Mouse (Mus musculus) urinary bladder, adult 2 months (tissue): ENCODE results near the gene Kcnh4. TPM values are rescaled to one million over a fixed set of nuclear protein-coding genes. Genes with fewer than 3 reads are reported as not detected.
A peak's percentile ranks its signal among the peaks of the same experiment; 100 is the strongest.

ENCODE experiments used
- DNase-seq: peaks from one replicate; pipeline ENCODE4 v3.0.0; 2022; ENCODE audit warnings: low spot score
- polyA plus RNA-seq: library from polyadenylated mRNA; depleted of rRNA; stranded (reverse); fragments of >200 nt; gene quantifications from 2 replicates; pipeline ENCODE4 v1.2.3, GENCODE M21; 2012; rRNA removed

Gene Kcnh4
- polyA plus RNA-seq, 1 experiment: 0.01 TPM

DNA sequence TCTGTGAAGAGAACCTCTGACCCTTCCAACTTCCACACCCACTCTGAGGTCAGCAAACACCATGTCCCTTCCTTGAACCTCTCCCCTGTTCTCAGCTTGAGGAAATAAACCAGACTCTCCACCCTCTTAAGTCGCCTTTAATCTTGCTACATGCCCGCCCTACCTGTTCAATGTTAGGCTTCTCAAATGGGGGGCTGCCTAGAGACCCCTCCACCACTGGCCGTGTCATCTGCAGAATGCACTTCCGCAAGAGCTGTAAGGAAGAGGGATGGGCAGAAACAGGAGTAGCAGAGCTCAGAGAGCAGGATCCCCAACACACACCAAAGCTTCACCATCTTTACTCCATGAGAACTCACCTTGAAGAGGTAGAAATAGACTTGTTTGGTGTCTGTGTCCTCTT is 48.8 kb downstream of the Kcnh4 start:
- DNase-seq: no peak

DNA sequence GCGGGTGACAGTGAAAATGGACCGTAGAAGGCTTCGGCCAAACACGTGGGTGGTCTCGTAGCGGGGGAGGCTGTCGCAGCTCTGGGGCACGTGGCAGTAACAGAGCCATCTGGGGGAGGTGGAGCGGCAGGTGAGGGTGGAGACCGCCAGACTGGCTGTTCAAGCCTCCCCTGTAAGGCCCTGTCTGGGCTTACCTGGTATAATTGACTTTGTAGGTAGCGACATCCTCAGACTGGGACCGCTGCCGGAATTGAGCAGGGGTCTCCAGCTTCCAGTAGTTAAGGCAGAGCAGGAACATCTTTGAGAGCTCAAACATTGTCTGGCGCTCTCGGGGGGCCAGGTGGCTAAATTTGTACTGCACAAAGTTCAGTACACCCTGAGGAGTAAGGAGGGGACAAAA is 49.2 kb downstream of the Kcnh4 start:
- DNase-seq: no peak

DNA sequence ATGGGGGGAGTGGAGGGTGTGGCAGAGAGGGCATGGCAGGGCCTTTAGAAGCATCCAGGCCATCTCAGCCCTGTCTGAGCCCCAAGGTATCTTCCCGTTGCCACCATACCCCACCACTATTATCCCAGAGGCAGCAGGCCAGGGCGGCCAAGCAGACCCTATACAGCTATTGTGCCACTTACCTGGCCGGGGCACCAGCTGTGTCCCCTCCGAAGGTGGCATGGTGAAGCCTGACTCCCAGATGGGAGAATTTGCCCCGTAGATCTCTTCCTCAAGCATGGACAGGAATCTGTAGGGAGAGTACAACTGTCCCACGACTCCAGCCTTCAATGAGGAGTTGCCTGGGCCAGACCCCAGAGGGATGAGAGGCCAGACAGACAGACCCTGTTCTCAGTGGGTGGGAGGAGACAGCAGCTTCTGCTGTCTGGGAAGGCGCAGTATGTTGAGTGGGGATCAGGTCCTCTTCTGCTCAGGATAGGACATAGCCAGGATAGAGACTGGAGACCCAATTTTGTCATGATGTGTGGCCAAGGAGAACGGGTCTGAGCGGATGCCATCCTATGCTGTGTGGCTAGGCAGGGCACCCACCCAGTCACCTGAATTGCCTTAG is 50.4 kb downstream of the Kcnh4 start:
- no peak for DNase-seq

DNA sequence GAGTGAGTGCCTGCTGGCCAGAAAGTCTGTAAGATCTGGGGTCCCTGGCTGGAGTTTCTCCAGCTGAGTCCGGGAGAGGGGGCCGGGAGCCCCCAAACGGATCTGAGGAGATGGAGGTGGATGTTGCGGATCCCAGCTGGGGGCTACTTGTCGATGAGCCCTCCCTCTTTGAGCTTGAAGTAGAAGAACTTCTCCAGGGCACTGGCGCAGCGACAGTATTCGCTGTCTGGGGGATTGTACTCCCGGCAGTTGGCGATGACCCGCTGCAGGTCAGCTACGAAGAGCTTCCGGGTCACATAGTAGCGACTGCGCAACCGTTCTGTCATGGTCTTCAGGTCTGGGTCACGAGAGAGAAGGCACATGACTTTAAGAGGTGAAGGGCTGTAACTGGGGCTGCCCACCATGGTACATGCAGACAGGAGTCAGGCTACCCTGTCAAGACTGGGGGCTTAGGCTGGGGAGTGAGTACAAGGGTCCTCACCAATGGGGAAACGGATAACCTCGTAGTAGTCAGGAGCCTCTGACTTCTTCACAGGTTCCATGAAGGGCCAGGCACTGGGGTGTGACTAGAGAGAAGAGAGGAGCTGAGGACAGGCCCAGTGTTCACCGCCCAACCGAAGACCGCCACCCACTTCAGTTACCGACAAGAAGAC is 54.5 kb downstream of the Kcnh4 start:
- no peak for DNase-seq

DNA sequence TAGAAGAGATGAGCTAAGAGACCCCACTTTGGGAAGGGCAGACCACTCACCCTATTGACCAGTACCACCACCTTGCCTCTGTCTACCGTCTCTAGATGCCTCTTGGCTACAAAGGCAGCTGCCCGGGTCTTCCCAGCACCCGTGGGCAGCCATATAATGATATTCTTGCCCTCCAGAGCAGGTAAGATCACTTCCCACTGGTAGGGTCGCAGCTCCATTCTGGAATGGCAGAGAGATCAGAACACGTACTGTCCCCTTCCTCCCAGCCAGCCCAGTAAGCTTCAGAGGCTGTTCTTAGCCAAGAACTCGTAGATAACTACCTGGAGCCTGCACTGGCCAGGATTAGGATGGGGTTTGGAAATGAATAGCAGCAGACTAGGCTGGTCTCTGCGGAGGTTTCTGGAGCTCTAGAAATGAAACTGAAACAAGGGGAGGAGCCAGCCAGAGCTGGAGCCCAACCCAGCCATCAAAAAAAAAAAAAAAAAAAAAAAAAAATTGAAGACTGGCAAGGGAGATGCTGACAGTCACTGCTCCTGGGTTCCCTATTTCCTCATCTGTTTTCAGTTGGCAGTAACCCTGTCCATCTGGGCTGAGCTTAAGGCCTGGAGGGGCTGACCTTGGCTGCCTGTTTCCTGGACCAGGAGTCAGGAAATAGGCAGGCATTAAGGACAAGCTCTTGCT is 55.8 kb downstream of the Kcnh4 start, which contains the start of gene Dhx58:
Gene Dhx58, minus strand, starts transcription at position 421 of the 681 bp plus-strand sequence.
- DNase-seq: no peak

DNA sequence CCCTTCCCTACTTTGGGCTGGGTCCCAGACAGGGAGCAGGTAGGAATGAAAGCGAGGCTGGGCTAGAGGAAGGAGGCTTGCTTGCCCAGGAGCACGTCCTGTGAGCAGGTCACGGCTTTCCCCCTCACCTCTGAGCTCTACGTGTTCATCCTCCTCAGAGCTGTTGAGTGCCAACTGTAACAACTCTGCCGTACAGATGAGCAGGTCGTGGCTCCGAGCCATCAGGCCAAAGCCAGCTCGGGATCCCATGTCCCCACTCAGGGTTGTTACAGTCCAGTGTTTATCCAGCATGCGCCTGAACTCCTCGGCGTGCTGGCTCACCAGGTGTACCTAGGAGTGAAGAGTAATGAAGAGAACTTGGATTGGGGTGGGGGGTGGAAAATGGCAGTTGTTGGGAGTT is 56.4 kb downstream of the Kcnh4 start:
- DNase-seq: no peak

DNA sequence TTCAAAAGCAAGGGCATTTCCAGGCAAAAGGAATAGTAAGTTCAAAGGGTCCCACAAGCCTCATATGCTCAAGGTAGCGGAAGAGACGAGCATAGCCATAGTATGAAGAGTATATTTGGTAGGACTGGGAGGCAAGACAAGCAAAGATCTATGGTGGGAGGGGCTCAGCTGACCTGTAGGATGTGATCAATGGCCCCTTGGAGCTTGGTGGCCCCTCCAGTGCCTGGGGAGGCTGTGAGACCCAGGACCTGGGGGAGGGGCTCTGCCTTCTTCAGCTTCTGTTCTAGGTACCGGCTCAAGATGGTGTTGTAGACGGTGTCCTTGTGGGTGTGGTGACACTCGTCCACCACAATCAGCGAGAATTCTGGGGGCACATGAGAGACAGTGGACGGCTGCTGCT is 56.8 kb downstream of the Kcnh4 start:
- DNase-seq: no peak

DNA sequence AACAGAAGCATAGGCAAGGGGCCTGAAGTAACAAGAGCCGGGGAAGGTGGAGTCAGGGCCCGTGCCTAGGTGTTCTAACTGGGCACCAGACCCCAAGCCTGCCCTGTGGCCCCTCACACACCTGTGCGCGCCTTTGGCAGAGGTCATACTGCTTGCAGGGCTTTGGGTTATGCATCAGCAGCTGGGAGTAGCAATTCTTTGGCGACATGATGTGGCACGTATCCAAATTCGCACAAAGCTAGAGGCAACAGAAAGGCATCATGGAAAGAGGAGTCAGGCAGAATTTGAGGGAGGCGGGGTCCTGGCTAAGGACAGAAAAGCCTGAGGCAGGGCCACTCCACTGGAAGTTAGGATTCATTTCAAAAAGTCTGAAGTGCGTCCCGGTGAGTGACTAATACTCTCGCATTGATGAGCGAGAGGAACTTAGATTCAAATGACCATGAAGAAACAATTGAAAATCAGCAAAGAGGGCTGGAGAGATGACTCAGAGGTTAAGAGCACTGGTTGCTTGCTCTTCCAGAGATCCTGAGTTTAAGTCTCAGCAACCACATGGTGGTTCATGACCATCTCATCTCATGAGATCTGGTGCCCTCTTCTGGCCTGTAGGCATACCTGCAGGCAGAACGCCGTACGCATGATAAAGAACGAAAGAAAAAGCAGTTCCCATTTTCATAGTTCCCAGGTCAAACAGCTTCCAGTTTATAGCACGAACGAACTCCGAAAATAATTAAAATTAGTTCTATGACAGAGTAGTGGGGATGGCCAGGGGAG is 57.5 kb downstream of the Kcnh4 start:
- DNase-seq: no peak

DNA sequence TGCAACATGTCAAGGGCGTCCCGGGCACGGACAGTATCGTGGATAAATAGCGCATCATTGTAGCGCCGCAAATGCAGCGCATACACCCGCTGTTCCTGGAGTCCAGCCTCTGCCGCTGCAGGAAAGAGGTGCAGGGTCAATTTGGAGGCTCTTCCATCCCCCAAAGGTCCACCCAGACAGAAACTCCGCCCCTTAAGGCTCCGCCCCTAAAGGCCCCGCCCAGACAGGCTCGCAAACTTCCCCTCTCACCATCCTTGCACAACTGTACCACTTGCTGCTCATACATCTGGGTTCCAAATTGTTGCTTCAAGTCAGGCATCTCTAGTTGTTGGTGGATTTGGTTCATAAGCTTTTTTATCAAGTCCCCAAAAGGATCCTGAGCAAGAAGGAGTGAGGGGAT is 58.4 kb downstream of the Kcnh4 start:
- DNase-seq: no peak

DNA sequence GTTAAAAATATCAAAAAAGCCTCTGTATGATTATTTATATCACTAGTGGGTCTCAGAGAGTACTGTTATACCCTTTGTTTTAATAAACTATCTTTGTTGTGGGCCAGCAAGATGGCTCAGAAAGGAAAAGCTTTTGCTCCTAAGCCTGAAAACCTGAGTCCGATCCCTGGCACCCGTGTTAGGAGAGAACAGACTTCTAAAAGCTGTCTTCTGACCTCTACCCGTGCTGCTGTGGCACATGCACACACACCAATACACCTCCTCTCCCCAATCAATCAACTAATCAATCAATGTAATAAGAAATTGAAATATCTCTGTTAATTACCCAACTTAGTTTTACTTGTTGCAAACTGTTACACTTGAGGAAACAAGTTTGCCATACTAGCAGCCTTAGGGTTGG is 59.0 kb downstream of the Kcnh4 start:
- DNase-seq: no peak

DNA sequence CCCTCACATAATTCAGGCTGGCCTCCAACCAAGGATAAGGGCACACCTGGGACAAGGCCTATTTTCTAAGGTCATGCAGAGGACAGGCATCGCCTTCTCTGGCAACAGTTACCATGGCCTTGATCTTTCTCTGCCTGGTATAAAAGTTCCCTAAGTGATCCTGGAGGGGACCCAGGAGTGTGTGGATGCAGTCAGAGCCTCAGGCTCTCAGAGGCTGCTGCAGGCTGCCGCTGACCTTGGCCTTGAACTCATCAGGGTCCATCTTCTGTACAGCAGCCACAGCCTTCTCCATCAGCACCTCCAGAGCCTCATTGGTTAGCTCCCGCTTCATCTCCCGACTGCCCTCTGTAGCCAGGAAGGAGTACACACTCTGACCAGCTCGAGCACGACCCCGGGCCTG is 61.8 kb downstream of the Kcnh4 start:
- no peak for DNase-seq

DNA sequence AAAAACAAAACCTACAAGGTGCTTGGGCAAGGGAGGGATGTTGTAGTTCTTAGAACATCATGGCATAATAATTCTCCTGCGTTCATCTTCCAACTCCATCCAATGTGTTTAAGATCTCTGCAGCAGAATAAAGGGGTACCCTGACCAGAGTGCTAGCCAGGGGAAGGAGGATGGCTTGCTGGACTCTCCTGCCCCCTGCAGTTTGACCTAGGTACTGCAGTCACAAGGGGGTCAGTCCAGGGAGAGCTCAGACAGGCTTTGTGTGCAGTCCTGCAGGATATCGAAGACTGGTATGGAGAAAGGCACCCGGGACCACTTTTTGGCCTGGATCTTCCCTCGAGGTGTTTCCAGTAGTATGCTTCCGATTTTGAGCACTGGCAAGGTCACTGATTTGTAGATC is 64.8 kb downstream of the Kcnh4 start:
- DNase-seq: peak; percentile 56

DNA sequence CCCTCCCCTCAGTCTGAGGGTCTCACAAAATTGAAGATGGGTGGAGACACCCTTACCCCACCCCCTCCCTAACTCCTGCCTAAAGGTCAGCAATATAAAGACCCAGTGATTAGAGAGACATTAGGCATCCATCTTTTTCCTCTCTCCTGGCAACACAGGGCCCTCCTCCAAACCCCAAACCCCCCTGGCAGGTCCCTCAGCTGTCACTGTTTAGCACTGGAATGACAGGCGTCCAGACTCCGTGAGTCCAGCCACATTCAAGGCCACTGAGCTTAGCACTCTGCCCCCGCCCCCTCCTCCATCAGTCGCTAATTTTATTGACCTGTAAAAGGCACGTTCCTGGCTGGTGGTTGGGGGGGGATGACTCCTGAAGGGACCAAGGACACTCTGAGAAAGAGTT is 66.6 kb downstream of the Kcnh4 start:
- DNase-seq: no peak

DNA sequence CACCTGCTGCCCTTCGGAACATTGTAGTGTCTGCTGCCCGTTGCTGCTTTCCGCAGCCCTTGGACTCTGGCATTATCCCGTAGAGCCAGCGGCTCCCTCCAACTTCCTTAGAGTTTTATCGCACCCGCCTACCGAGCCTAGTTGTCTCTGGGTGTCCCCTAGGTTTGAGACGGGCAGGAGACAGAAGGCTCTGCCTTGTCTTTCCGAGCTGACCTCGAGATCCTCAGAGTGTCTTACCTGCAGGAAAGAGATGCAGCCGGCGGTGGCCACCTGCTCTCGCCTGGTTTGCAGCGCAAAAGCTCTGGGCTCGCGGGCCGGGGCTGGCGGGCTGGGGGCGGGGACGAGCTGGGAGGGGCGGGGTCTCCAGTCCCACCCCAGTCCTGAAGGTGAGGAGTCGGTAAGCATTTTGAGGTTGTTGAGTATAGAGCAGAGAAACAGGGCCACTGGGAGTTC is 67.6 kb downstream of the Kcnh4 start, which contains the start of gene Zfp385c:
Gene Zfp385c, minus strand, starts transcription at position 292 of the 453 bp plus-strand sequence.
- no peak for DNase-seq

DNA sequence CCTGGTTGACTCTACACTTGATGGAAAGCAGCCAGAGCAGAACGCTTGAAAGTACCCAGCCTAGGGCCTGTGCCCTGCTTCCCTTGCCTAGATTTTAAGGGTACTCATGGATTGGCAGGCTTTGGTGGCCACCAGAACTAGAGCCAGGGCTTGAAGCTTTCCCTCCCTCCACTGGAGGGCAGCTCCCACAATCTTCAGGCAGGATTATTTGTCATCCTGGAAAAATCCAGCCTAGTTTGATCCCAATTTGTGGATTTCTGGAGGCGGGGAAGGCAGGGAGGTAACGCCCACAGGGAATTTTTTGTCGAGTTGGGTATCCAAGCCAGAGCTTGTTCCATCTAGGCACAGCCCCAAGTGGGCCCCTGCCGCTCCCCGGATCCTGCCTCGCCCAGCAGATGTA is 69.4 kb downstream of the Kcnh4 start:
- DNase-seq: no peak

Other genes with a start within 250 kb of the Kcnh4 start
- 83.9 and 93.7 TPM in 2 replicates for gene Acly, start 231.9 kb downstream of the Kcnh4 start, polyA plus RNA-seq
- gene Ttc25, start 214.3 kb downstream of the Kcnh4 start, polyA plus RNA-seq: 0.26 and 0.60 TPM in 2 replicates
- 34.9 and 36.0 TPM in 2 replicates for gene Cnp, start 185.0 kb downstream of the Kcnh4 start, polyA plus RNA-seq
- gene Nkiras2, start 140.7 kb downstream of the Kcnh4 start, polyA plus RNA-seq: 54.8 and 55.4 TPM in 2 replicates
- 118 and 123 TPM in 2 replicates for gene Dnajc7, start 139.8 kb downstream of the Kcnh4 start, polyA plus RNA-seq
- gene Zfp385c, start 67.5 kb downstream of the Kcnh4 start, polyA plus RNA-seq: 0.54 and 0.65 TPM in 2 replicates
- gene Dhx58, start 55.7 kb downstream of the Kcnh4 start, polyA plus RNA-seq: 5.6 and 6.5 TPM in 2 replicates
- gene Kat2a, start 47.5 kb downstream of the Kcnh4 start, polyA plus RNA-seq: 28.4 and 30.5 TPM in 2 replicates
- gene Hspb9, start 46.1 kb downstream of the Kcnh4 start, polyA plus RNA-seq: 0.11 and 0.37 TPM in 2 replicates
- 148 and 160 TPM in 2 replicates for gene Rab5c, start 21.7 kb downstream of the Kcnh4 start, polyA plus RNA-seq
- gene Hcrt, start 3.0 kb upstream of the Kcnh4 start, polyA plus RNA-seq: 0.15 TPM in 1 of 2 replicates, not detected in the other
- gene Ghdc, start 11.0 kb upstream of the Kcnh4 start, polyA plus RNA-seq: 16.7 and 20.5 TPM in 2 replicates
- gene Stat5b, start 90.8 kb upstream of the Kcnh4 start, polyA plus RNA-seq: 18.1 and 21.5 TPM in 2 replicates
- 9.0 and 11.4 TPM in 2 replicates for gene Stat5a, start 99.4 kb upstream of the Kcnh4 start, polyA plus RNA-seq
- gene Stat3, start 179.6 kb upstream of the Kcnh4 start, polyA plus RNA-seq: 91.2 and 103 TPM in 2 replicates
- 284 and 420 TPM in 2 replicates for gene Cavin1, start 210.9 kb upstream of the Kcnh4 start, polyA plus RNA-seq
- 66.9 and 74.1 TPM in 2 replicates for gene Atp6v0a1, start 249.5 kb upstream of the Kcnh4 start, polyA plus RNA-seq